Mouse (Mus musculus): ENCODE measurements around the gene Slk. TPM values are rescaled to one million over a fixed set of nuclear protein-coding genes. Genes with fewer than 3 reads are reported as not detected.

The Slk gene
- polyA plus RNA-seq, 1 experiment from 2014 or later: 7.8 TPM

DNA sequence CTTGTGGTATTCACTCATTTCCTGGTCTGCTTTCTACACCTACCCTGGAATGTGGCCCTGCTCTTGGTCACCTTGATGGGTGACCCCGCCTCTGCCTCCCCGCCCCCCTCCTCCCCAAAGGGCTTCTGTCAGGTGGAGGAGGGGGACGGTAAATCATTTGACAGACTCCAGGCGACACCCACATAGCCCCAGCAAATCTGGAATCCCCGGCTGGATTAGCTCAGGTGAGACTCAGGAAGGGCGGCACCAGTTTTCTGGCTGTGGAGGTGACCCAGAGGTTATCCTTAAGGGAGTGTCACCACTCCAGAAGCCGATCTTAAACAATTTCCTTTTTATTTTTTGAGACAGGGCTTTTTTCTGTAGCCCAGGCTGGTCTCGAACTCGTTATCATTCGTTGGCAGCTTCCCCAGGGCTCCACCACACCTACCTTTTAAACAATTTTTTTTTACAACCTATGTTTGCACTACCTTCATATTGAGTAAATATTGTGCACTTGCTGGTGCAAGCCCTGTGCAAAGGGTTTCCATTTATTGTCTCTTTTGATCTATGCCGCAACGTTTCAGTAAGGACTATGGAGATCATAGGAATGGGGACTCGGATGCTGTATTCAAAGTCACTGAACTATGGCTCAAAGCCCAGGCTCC, 775 bp upstream of the Slk start:
- Histone ChIP-seq H3K27ac (replicated peaks) (peak overlapping the region; percentile 95), H3K4me1 (peaks cover 29% of the 10 kb centered on the region), H3K36me3 (replicated peaks) (no peaks in the 10 kb centered on the region), H3K9me3 (no peaks in the 10 kb centered on the region), H3K27me3 (replicated peaks; ENCODE audit: low read depth, poor library complexity, severe bottlenecking) (no peaks in the 10 kb centered on the region), H3K4me3 (peak overlapping the region; percentile 82)
- peak; percentile 30 for DNase-seq (ENCODE audit: low spot score)
- WGBS: 14% methylated on average over 13 of the region's 13 CpGs

DNA sequence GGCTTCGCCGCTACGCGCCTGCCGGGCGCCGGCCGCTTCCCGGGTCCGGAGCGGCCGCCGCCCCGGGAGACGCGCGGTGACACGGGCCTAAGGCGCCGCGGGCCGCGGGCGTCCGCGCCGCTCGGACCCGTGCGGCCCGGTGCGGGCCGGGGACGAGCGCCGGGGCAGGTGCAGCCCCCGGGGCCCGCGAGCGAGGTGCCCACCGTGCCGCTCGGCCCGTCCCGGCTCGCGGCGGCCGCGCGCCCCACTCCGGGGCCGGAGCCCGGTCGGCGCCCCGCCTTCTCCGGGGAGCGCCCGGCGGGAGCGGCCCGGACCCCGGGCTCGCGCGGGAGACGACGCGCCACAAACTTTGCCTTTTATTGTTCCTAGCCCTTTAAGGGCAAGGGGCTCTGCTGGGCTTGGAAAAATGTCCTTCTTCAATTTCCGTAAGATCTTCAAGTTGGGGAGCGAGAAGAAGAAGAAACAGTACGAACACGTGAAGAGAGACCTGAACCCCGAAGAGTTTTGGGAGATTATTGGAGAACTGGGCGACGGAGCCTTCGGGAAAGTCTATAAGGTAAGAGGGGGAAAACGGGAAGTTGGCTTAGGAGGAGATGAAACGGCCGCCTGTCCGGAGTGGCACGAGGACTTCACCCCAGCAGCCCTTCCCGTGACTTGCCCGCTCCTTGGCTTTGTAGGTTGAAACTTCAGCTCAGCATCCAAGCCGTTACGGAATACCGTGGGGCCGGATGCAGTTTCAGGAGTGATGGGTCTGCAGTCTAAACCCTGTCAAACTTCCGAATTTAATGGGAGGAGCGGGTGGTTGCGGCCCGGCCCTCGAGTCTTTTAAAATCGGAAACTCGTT, 532 bp downstream of the Slk start:
- Histone ChIP-seq H3K27ac (replicated peaks) (peak overlapping the region; percentile 95), H3K4me1 (peaks cover 31% of the 10 kb centered on the region), H3K9me3 (no peaks in the 10 kb centered on the region), H3K27me3 (replicated peaks; ENCODE audit: low read depth, poor library complexity, severe bottlenecking) (no peaks in the 10 kb centered on the region), H3K4me3 (peak overlapping the region; percentile 82), H3K36me3 (replicated peaks) (no peaks in the 10 kb centered on the region)
- WGBS: 3% methylated on average over 94 of the region's 96 CpGs
- DNase-seq (ENCODE audit: low spot score): peak; percentile 48

DNA sequence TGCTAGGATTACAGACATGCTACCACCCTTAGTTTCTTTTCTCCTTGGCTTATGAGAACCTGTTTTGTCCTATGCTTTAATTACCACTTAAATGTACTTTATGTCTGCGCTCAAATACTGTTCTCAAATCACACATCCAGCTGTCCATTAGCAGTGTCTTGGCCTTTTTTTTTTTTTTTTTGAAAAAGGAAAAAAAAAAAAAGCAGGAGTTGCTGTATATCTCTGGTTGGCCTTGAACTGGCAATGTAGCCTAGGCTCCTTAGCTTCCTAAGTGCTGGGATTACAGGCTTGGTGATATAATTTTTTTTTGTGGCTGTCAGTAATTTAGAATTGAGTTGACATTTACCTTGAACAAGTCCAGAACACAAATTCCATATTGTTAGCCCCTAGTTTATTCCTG, 6.3 kb downstream of the Slk start:
- H3K36me3 ChIP-seq (replicated peaks): no peaks in the 10 kb centered on the region
- 86% methylated on average over 1 of the region's 1 CpGs for WGBS
- H3K4me1 ChIP-seq: peaks cover 32% of the 10 kb centered on the region
- no peaks in the 10 kb centered on the region for H3K27me3 ChIP-seq (replicated peaks; ENCODE audit: low read depth, poor library complexity, severe bottlenecking)
- no peak overlapping the region for H3K4me3 ChIP-seq
- H3K9me3 ChIP-seq: no peaks in the 10 kb centered on the region
- H3K27ac ChIP-seq (replicated peaks): no peak overlapping the region
- no peak for DNase-seq (ENCODE audit: low spot score)

DNA sequence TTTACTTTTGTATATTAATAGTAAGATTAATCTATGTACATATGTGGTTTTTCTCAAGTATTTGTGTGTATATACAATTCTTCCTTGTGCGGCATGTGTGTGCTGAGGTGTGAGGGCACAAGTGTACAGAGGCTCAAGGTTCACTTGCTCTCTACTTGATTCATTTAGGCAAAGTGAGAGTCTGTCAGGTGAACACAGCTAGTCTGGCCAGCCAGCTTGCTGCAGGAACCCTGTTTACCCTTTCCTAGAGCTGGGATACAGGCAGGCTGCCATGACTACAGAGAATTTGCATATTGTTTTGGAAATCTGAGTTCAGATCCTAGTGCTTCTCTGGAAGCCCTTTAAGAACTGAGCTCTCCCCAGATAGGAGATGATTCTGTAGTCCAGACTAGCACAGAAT, 7.5 kb downstream of the Slk start:
- Histone ChIP-seq H3K4me3 (no peak overlapping the region), H3K27ac (replicated peaks) (no peak overlapping the region), H3K27me3 (replicated peaks; ENCODE audit: low read depth, poor library complexity, severe bottlenecking) (no peaks in the 10 kb centered on the region), H3K9me3 (no peaks in the 10 kb centered on the region), H3K4me1 (peaks cover 20% of the 10 kb centered on the region), H3K36me3 (replicated peaks) (no peaks in the 10 kb centered on the region)
- WGBS: 98% methylated on average over 1 of the region's 1 CpGs
- no peak for DNase-seq (ENCODE audit: low spot score)

DNA sequence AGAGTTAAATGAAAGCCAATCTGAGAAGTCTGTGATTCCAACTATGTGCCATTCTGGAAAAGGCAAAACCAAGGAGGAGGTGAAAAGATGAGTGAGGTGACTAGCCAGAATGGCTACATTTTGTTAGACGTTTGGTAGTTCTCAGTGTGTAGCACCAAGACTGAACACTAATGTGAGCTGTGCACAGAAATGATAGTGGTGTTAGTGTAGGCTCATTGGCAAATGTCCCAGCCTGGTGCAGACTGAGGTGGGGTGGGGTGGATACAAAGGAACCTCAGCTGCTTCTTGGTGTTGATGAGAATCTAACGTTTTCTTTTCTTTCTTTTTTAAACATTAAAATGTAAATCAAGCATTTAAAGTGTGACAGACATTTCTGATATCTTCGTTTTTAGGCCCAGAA, 29.0 kb downstream of the Slk start:
- Histone ChIP-seq H3K4me1 (no peaks in the 10 kb centered on the region), H3K9me3 (no peaks in the 10 kb centered on the region), H3K27ac (replicated peaks) (no peak overlapping the region), H3K4me3 (no peak overlapping the region), H3K27me3 (replicated peaks; ENCODE audit: low read depth, poor library complexity, severe bottlenecking) (no peaks in the 10 kb centered on the region), H3K36me3 (replicated peaks) (peaks cover 22% of the 10 kb centered on the region)
- DNase-seq (ENCODE audit: low spot score): no peak
- WGBS: 75% methylated on average over 3 of the region's 3 CpGs

DNA sequence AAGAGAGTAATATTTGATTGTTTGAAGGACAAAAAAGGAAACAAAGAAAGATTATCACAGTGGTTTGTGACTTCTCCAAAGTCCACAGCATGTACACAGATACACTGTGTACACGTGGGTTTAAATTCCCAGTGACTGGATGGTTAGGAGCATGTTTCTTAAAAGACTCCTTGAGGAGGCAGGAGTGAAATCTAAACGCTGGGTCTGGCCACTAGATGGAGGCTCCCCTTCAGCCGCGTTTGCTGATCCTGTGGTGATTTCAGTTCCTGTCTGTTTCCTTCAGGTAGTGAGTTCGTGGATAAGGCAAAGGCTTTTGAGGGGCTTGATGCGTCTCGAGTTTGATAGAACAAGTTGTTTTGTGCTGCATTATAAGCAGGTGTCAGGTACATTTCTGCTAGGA, 34.0 kb downstream of the Slk start:
- Histone ChIP-seq H3K27me3 (replicated peaks; ENCODE audit: low read depth, poor library complexity, severe bottlenecking) (no peaks in the 10 kb centered on the region), H3K27ac (replicated peaks) (no peak overlapping the region), H3K36me3 (replicated peaks) (peaks cover 57% of the 10 kb centered on the region), H3K9me3 (no peaks in the 10 kb centered on the region), H3K4me3 (no peak overlapping the region), H3K4me1 (no peaks in the 10 kb centered on the region)
- DNase-seq (ENCODE audit: low spot score): no peak
- WGBS: 53% methylated on average over 7 of the region's 7 CpGs

DNA sequence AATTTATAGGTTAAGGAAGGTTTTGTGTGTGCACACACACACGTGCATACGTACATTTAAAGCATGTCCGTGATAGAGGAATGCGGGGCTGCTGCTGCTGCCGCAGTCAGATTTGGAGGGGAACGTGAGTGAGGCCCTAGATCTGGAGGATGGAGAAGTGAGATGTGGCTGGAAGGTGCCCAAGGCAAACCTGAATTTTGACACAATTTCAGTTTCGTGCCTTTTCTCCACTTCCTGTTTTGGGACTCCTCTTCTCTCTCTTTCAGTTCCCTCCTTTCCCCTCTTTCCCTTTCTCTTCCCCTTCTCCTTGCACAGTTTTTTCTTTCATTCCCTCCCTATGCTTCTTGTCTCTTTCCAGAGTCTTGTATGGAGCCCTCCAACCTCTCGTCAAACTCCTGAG, 42.0 kb downstream of the Slk start:
- H3K36me3 ChIP-seq (replicated peaks): peaks cover 91% of the 10 kb centered on the region
- WGBS: 87% methylated on average over 8 of the region's 8 CpGs
- H3K4me1 ChIP-seq: no peaks in the 10 kb centered on the region
- H3K27me3 ChIP-seq (replicated peaks; ENCODE audit: low read depth, poor library complexity, severe bottlenecking): no peaks in the 10 kb centered on the region
- H3K9me3 ChIP-seq: no peaks in the 10 kb centered on the region
- no peak overlapping the region for H3K4me3 ChIP-seq
- DNase-seq (ENCODE audit: low spot score): no peak
- H3K27ac ChIP-seq (replicated peaks): no peak overlapping the region

DNA sequence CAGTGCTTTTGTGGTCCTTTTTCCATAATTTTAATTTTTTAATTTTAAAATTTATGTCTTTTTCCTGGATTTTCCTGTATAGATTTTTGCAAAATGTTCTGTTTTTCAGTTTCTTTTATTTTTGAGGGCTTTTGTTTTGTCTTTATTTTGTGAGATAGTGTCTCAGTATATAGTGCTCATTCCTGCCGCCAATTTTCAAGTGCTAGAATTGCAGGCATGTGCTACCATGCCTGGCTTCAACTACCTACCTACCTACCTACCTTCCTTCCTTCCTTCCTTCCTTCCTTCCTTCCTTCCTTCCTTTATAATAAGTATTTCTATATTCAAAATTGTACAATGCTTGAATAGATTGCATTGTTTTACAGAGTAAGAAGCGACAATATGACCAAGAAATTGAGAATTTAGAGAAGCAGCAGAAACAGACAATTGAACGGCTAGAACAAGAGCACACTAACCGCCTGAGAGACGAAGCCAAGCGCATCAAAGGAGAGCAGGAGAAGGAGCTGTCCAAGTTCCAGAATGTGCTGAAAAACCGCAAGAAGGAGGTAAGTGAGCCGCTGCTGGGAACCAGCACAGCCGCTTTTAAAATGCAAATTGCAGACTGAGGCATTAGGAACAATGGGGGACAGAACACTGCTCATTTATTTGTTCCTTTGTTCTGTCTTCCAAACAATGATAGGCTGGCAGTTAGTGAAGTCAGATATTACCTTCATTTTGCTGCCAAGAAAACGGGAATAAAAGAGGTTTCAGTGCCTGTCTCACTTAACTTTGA, 45.6 kb downstream of the Slk start:
- H3K9me3 ChIP-seq: no peaks in the 10 kb centered on the region
- peaks cover 68% of the 10 kb centered on the region for H3K36me3 ChIP-seq (replicated peaks)
- H3K27ac ChIP-seq (replicated peaks): no peak overlapping the region

DNA sequence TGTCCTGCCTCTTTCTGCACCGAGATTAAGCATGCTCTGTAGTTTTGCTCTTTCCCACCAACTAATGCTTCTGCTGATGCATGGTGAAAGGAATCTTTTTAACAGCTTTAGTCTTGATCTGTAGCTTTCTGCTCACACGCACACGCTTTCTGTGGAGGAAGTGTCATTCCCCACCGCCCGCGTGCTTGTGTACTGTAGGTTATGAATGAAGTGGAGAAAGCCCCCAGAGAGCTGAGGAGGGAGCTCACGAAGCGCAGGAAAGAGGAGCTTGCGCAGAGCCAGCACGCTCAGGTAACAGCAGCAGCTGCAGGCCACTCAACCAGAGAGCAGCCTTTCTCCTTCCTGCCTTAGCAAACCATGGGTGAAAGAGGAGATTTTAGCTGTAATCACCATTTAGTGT, 48.0 kb downstream of the Slk start:
- Histone ChIP-seq H3K36me3 (replicated peaks) (peaks cover 60% of the 10 kb centered on the region), H3K4me3 (no peak overlapping the region), H3K27me3 (replicated peaks; ENCODE audit: low read depth, poor library complexity, severe bottlenecking) (no peaks in the 10 kb centered on the region), H3K9me3 (no peaks in the 10 kb centered on the region), H3K4me1 (no peaks in the 10 kb centered on the region), H3K27ac (replicated peaks) (no peak overlapping the region)
- DNase-seq (ENCODE audit: low spot score): no peak
- WGBS: 95% methylated on average over 10 of the region's 10 CpGs

More for the DNA sequence above, 45.6 kb downstream of the Slk start:
- WGBS: 52% methylated on average over 10 of the region's 10 CpGs
- no peak for DNase-seq (ENCODE audit: low spot score)
- Histone ChIP-seq H3K27me3 (replicated peaks; ENCODE audit: low read depth, poor library complexity, severe bottlenecking) (no peaks in the 10 kb centered on the region), H3K4me1 (no peaks in the 10 kb centered on the region), H3K4me3 (no peak overlapping the region)

DNA sequence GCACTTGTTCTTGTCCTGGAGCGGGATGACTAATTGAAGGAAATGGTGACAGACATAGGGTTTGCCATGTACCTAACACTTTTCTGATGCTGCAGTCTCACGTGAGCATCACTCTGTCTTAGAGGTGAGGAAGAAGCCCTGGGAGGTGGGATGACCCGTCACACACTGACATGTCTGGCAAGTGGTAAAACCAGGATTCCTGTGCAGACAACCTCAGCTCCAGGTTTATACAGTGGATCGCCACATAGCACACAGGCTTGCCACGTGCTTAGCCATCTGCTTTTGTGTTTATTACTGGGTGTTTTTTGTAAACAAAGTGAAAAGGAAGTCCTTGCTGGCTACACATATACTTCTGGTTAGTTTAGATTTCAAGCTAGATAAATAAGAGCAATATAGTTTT, 49.6 kb downstream of the Slk start:
- H3K27me3 ChIP-seq (replicated peaks; ENCODE audit: low read depth, poor library complexity, severe bottlenecking): no peaks in the 10 kb centered on the region
- H3K36me3 ChIP-seq (replicated peaks): peaks cover 51% of the 10 kb centered on the region
- WGBS: 82% methylated on average over 5 of the region's 5 CpGs
- DNase-seq (ENCODE audit: low spot score): no peak
- H3K27ac ChIP-seq (replicated peaks): no peak overlapping the region
- no peaks in the 10 kb centered on the region for H3K4me1 ChIP-seq
- no peaks in the 10 kb centered on the region for H3K9me3 ChIP-seq
- H3K4me3 ChIP-seq: no peak overlapping the region

DNA sequence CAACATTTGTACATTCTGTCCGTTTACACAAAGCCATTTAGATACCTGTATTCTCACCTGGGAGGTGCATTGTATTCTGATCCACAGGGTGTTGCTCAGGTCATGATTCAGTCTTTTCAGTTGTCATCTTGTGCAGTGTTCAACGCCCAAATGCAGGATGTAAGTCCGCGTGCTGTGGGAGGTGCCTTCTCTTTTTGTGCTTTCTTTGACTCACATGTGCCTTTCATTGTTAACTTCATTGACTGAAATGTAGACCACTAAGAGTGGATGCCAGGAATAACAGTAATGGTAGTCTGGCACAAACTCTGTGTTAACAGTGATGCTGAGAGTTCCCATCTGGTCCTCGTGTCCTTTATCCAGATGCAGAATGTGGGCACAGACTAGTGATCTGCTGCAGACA, 50.9 kb downstream of the Slk start:
- no peaks in the 10 kb centered on the region for H3K9me3 ChIP-seq
- no peaks in the 10 kb centered on the region for H3K27me3 ChIP-seq (replicated peaks; ENCODE audit: low read depth, poor library complexity, severe bottlenecking)
- no peak for DNase-seq (ENCODE audit: low spot score)
- H3K4me1 ChIP-seq: no peaks in the 10 kb centered on the region
- WGBS: 87% methylated on average over 5 of the region's 5 CpGs
- no peak overlapping the region for H3K4me3 ChIP-seq
- H3K27ac ChIP-seq (replicated peaks): no peak overlapping the region
- peaks cover 43% of the 10 kb centered on the region for H3K36me3 ChIP-seq (replicated peaks)

DNA sequence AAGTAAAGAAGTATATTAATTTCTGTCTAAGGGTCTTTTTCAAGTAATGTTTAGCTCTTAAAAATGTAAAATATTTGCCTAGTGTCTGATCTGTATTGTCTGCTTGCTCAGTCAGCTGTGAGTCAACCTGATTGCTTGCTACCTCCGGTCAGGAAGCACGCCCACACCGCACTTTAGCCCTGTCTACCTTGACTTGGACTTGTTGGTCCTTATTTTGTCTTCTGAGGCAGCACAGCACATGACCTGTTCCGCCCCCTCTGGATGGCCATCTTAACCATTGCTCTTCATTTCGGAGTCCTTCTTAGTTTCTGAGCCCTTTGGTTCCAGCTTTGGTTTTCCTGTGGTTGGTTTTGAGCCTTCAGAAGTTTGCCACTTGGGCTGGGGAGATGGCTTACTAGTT, 52.3 kb downstream of the Slk start:
- no peak for DNase-seq (ENCODE audit: low spot score)
- H3K36me3 ChIP-seq (replicated peaks): peaks cover 40% of the 10 kb centered on the region
- no peaks in the 10 kb centered on the region for H3K4me1 ChIP-seq
- no peaks in the 10 kb centered on the region for H3K9me3 ChIP-seq
- no peaks in the 10 kb centered on the region for H3K27me3 ChIP-seq (replicated peaks; ENCODE audit: low read depth, poor library complexity, severe bottlenecking)
- no peak overlapping the region for H3K4me3 ChIP-seq
- WGBS: 93% methylated on average over 5 of the region's 5 CpGs
- no peak overlapping the region for H3K27ac ChIP-seq (replicated peaks)
